Mouse (Mus musculus) G1E (cell line): ENCODE measurements around the gene Tmem160. TPM values are rescaled to one million over a fixed set of nuclear protein-coding genes. Genes with fewer than 3 reads are reported as not detected.

Experiments used
- ATAC-seq: 2 replicates; pipeline ENCODE4 v1.8.0; 2016; ENCODE audit warnings: mild to moderate bottlenecking; ENCODE audit not compliant: insufficient number of reproducible peaks, poor library complexity, low FRiP score, severe bottlenecking; ENCODE audit errors: extremely low read depth
- DNase-seq: peaks from one replicate; pipeline ENCODE4 v3.0.0; 2012; ENCODE audit warnings: low spot score
- H3K27me3 ChIP-seq: 2 replicates; pipeline ENCODE4 v1.6.1; 2012; ENCODE audit warnings: mild to moderate bottlenecking, low read length, inconsistent platforms; ENCODE audit not compliant: insufficient read depth
- H3K36me3 ChIP-seq: replicated peaks from 2 replicates; pipeline ENCODE3; 2012; ENCODE audit warnings: mild to moderate bottlenecking, inconsistent platforms
- H3K4me1 ChIP-seq: 2 replicates; pipeline ENCODE4 v1.6.1; 2012; ENCODE audit warnings: low read depth, low read length, inconsistent platforms, mixed read lengths; ENCODE audit not compliant: insufficient read depth
- H3K4me3 ChIP-seq: 2 replicates; pipeline ENCODE4 v1.5.1; 2012; ENCODE audit warnings: low read depth, mild to moderate bottlenecking, inconsistent platforms, low read length, moderate library complexity, mixed read lengths
- H3K9me3 ChIP-seq: replicated peaks from 2 replicates; pipeline ENCODE4 v1.6.1; 2012; ENCODE audit warnings: inconsistent platforms
- CTCF ChIP-seq: IDR thresholded peaks from 2 replicates; pipeline ENCODE4 v1.5.1; 2012; ENCODE audit warnings: low read depth, low read length, inconsistent platforms, mixed read lengths
- GATA1 ChIP-seq: IDR thresholded peaks from 2 replicates; pipeline ENCODE4 v1.6.1; 2012; ENCODE audit warnings: borderline replicate concordance, low read length, inconsistent platforms, mixed read lengths
- GATA2 ChIP-seq: IDR thresholded peaks from 2 replicates; pipeline ENCODE4 v1.6.1; 2012; ENCODE audit warnings: low read depth, low read length, inconsistent platforms, borderline replicate concordance
- POLR2AphosphoS5 ChIP-seq: IDR thresholded peaks from 2 replicates; pipeline ENCODE4 v1.6.1; 2012; ENCODE audit warnings: low read depth, low read length, inconsistent platforms; ENCODE audit not compliant: insufficient replicate concordance
- TAL1 ChIP-seq: conservative IDR thresholded peaks from 2 replicates; pipeline ENCODE4 v1.6.1; 2012; ENCODE audit warnings: low read depth, low read length, inconsistent platforms, mixed read lengths
- polyA plus RNA-seq: library from polyadenylated mRNA; stranded (reverse); fragments of >175 nt; gene quantifications from 2 replicates; pipeline ENCODE4 v1.2.3, GENCODE M21; 2012
- total RNA-seq, 2 experiments: library from RNA; stranded (forward) in 1 of 2; stranded (reverse) in 1 of 2; fragments of 200-1000 nt in 1 of 2; fragments of >200 nt in 1 of 2; fragmentation: Nextera tagmentation in 1 of 2; gene quantifications; 2 replicates each; pipeline ENCODE4 v1.2.3; 2014 to 2017

Tmem160 gene
- total RNA-seq (2014; fragmentation: Nextera tagmentation) (21.6 and 22.7 TPM in 2 replicates), total RNA-seq (2017) (23.9 and 35.0 TPM in 2 replicates), polyA plus RNA-seq (166 and 224 TPM in 2 replicates)

DNA sequence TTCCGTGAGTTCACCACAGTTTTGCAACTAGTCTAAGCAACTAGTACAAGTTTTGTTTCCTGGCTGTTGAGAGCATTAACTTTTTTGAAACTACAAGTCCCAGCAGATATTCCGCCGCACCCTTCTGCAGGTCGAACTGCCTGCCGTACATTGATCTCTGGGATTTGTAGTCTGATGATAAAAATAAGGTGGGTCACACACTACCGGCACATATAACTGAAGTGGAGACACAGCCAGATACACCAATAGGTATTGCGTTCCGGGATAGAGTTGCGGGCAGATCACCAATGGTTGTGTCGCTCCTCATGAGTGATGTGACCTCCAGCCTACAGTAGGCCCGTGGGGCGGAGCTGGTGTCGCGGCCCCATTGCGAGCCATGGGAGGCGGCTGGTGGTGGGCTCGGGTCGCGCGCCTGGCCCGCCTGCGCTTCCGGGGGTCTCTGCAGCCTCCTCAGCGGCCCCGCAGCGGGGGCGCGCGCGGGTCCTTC lies at the start of gene Tmem160:
Gene Tmem160 (plus strand): TSS at position 193 of the 487 bp plus-strand sequence.
- Histone ChIP-seq H3K4me3 (peak within 1 kb of the TSS; percentile 80), H3K9me3 (no peaks in the 10 kb centered on the region), H3K27me3 (no peaks in the 10 kb centered on the region), H3K36me3 (peaks cover 38% of the 10 kb centered on the region), H3K4me1 (peaks cover 32% of the 10 kb centered on the region)
- DNase-seq (peak; percentile 99), ATAC-seq (peak; percentile 100)
- no peak for TF ChIP-seq TAL1

DNA sequence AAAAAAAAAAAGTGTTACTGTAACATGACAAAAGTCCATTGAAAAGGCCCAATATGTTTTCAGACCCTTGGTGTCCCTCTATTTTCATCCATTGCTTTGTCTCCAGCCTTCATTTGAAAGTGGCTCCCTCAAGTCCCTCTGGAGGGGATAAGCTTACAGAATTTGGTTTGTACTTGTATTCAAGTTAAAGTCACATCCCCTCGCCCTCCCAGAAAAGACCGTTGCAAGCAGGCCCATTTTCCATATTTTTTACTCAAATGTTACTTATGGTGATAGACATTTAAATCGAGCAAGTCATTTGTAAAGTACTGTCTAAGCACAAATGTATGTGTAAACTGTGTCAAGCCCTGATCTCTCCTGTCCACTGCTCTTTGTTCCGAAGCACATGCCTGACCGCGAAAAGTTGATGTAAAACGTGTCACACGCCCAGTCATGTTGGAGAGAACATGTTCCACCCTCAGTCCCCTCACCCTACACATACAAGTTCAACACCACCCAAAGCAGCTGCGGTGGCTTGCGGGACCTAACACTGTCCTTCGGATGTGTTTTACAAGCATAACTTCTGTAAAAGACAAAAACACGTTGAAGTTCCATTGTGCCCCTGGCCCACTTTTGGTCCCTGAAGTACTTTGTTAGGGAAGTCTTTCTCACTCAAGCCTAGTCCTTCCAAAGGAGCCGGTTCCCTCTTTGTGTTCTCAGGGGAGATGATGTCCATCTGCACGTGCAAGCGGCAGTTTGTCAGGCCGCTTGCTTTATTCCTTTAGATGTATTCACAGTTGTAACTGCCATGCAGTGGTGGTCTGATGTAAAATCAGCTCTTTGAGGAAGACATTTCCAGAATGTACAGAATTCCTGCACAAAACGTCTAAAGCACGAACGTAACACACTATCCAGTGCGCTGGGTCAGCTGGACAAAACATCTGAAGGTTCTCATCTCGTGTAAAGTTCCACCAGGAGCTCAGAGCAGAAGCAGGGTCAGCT lies 49.3 kb upstream of the Tmem160 start:
- no peak for DNase-seq
- H3K27me3 ChIP-seq = no peaks in the 10 kb centered on the region
- H3K36me3 ChIP-seq = peaks cover 47% of the 10 kb centered on the region
- H3K9me3 ChIP-seq = no peaks in the 10 kb centered on the region
- TF ChIP-seq GATA2 (no peak), POLR2AphosphoS5 (peak; percentile 37; the same call in 1 of the 2 replicates)
- ATAC-seq = no peak
- peaks cover 59% of the 10 kb centered on the region for H3K4me1 ChIP-seq
- peak overlapping the region; percentile 83 for H3K4me3 ChIP-seq

DNA sequence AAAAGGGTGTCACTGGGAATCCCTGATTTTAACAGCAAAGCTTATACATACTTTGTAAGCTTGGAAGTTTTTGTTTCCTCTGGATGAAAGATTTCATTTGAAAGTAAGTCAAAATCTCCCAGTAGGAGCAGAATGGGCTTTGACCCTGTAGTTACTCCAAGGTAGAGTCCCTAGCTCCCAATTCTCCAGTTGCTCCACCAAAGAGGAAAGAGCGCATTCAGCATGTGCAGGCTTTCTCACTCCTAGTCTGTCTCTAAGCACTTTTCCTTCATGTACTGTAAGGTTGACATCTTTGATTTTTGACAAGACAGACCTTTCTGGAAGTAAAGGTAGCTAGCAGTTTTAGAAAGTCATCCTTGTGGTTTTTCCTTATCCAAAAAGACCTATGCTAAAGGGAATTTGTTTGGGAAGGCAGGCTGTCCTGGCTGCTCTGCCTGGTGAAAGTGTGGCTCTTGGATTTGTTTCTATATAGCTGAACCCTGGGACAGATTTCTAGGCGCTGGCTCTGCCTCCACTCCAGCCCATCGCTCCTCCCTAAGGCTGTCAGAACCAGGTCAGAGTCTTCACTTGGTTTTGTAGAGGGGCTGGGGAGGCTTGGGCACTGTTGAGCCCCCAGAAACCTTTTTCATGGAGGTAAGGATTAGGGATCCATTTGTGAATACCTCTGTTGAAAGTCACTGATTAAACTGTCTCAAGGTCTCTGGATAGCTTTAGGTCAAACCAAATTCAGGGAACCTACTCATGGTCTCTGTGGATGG lies 48.1 kb upstream of the Tmem160 start:
- no peaks in the 10 kb centered on the region for H3K27me3 ChIP-seq
- DNase-seq (no peak), ATAC-seq (no peak)
- no peaks in the 10 kb centered on the region for H3K9me3 ChIP-seq
- peak overlapping the region; percentile 68; the same call in 1 of the 2 replicates for H3K4me3 ChIP-seq
- H3K4me1 ChIP-seq = peaks cover 54% of the 10 kb centered on the region
- H3K36me3 ChIP-seq = peaks cover 57% of the 10 kb centered on the region
- TF ChIP-seq GATA2 (no peak), CTCF (no peak), GATA1 (no peak), POLR2AphosphoS5 (no peak), TAL1 (no peak)

DNA sequence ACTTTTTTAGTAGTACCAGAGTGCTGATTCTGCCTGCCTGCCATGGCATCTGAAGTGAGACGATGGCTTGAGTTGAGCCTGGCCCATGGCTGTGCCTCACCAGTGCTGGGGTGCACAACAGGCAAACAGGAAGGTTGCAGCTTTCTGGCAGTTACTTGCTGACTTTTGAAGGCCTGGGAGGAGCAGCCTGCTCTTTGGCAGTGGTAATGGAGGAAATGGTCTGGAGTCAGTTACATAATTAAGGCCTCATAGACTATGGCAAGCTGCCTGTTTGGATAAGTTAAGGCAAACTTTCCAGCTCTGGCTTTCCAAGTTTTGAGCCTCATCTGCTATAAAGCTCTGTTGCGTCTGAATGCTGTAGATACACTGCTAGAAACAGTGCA lies 47.5 kb upstream of the Tmem160 start:
- H3K4me1 ChIP-seq = peaks cover 57% of the 10 kb centered on the region
- H3K27me3 ChIP-seq = no peaks in the 10 kb centered on the region
- H3K4me3 ChIP-seq = peak overlapping the region; percentile 68; the same call in 1 of the 2 replicates
- no peak for TF ChIP-seq POLR2AphosphoS5
- no peak for TF ChIP-seq GATA2
- TF ChIP-seq TAL1 = no peak
- no peak for TF ChIP-seq GATA1
- TF ChIP-seq CTCF = no peak
- no peak for ATAC-seq
- no peaks in the 10 kb centered on the region for H3K9me3 ChIP-seq
- H3K36me3 ChIP-seq = peaks cover 61% of the 10 kb centered on the region
- DNase-seq = no peak

DNA sequence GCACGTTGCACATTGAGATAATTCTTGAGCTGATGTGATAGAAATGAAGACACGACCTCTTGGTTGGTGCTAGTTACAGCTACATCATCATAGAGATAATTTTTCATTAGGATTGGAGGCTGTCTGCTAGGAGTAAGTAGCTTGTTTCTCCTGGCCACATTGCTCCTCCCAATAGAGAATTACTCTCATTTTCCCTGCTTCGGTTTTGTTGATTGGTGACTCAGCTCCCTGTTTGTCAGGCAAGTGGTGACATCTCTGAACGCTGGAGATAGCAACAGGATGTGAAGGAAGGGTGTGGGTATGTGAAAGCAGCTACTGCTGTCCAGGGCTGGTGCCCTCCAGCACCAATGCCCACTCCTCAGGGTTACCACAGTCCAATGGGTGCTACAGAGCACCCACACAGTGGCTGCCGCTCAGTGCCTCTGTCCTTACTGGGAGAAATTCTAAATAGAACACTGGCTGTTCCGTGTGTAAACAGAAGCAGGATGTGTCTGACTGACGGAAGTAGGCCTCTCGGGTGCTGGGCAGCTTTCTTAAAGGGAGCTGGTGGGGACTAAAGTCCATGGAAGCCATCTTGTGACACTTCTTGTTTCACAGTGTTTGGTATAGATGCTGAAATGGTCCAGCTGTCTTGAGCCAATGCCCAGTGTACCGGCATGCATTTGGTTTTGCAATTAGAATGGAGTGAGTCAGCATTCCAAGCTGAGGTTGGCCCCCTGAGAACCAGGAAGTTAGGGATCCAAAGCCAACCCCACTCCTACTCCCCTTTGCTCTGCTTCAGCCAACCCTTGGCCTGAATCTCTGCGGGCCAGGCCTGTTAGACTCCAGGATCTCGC lies 46.8 kb upstream of the Tmem160 start:
- DNase-seq (peak; percentile 64), ATAC-seq (peak; percentile 55)
- peaks cover 67% of the 10 kb centered on the region for H3K36me3 ChIP-seq
- H3K27me3 ChIP-seq = no peaks in the 10 kb centered on the region
- peak overlapping the region; percentile 68 for H3K4me3 ChIP-seq
- H3K9me3 ChIP-seq = no peaks in the 10 kb centered on the region
- H3K4me1 ChIP-seq = peaks cover 63% of the 10 kb centered on the region
- TF ChIP-seq GATA1 (no peak), POLR2AphosphoS5 (no peak), TAL1 (0 out of 2 replicates have a peak, but pooled peaks have one; percentile 2)

DNA sequence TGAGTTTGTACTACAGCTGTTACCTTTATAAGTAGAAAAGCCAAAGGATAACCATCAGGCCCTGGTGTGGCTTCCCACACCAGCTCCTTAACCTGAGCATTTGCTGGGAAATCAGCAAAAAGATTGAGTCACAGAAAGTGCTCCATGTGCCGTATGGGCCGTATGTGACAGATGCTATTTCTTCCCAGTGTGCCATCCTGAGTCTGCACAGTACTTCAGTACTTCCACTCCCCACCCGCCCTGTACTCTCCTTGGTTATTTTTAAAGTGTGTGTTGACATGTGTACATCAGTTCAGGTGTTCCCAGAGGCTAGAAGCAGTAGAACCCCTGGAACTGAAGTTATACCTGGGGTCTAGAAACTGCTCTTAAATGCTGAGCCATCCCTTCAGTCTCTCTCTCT lies 45.6 kb upstream of the Tmem160 start:
- no peak for DNase-seq
- Histone ChIP-seq H3K9me3 (no peaks in the 10 kb centered on the region), H3K4me3 (no peak overlapping the region), H3K36me3 (peaks cover 80% of the 10 kb centered on the region), H3K4me1 (peaks cover 74% of the 10 kb centered on the region), H3K27me3 (no peaks in the 10 kb centered on the region)
- no peak for TF ChIP-seq TAL1
- no peak for TF ChIP-seq POLR2AphosphoS5
- TF ChIP-seq GATA1 = no peak
- TF ChIP-seq CTCF = no peak
- no peak for TF ChIP-seq GATA2
- no peak for ATAC-seq
